Mouse (Mus musculus): ENCODE measurements around the gene Nipbl.

- TF ChIP-seq CTCF (IDR thresholded peaks at IDR 0.05; ENCODE audit: low read depth) (no peak), EP300 (IDR thresholded peaks at IDR 0.05; ENCODE audit: low read depth) (no peak)
Observed at GRCm38 (mm10) chr15:8432534-8432933, 11.7 kb downstream of the Nipbl start.

All from liver, embryonic 14.5 days (tissue).